Mouse (Mus musculus) kidney, adult 2 months (tissue): ENCODE measurements at regions not wholly inside any gene's neighbourhood (a gene's known extent, or its start where the extent isn't known, plus 50 kb on each side); places are given as distances from the start of the nearest gene placed in this dataset.
"Not testable (repeated sequence)": the region's sequence is repeated elsewhere in the genome, so short reads cannot be mapped to it uniquely, and the experiment has no call there.

Source experiments
- DNase-seq: peaks from one replicate; pipeline ENCODE4 v3.0.0; 2021
- H3K27ac ChIP-seq: fragments of 200-500 bp; 2 replicates; pipeline ENCODE4 v1.5.1; 2012; ENCODE audit warnings: low read depth, low read length, control low read depth, inconsistent platforms; ENCODE audit not compliant: insufficient read depth
- H3K27me3 ChIP-seq: fragments of 200-500 bp; replicated peaks from 2 replicates; pipeline ENCODE4 v1.6.1; 2012; ENCODE audit warnings: mild to moderate bottlenecking, moderate library complexity, low read length, inconsistent platforms; ENCODE audit not compliant: control insufficient read depth, insufficient read depth
- H3K36me3 ChIP-seq: fragments of 200-500 bp; 2 replicates; pipeline ENCODE4 v1.6.1; 2012; ENCODE audit warnings: mild to moderate bottlenecking, moderate library complexity, low read length, inconsistent platforms; ENCODE audit not compliant: control insufficient read depth, insufficient read depth
- H3K4me1 ChIP-seq: fragments of 200-500 bp; 2 replicates; pipeline ENCODE4 v1.6.1; 2011; ENCODE audit warnings: low read length; ENCODE audit not compliant: control insufficient read depth, insufficient read depth
- H3K4me3 ChIP-seq: fragments of 200-500 bp; 2 replicates; pipeline ENCODE4 v1.5.1; 2011; ENCODE audit warnings: mild to moderate bottlenecking, low read depth, low read length, control low read depth; ENCODE audit not compliant: insufficient read depth
- CTCF ChIP-seq: fragments of 200-500 bp; conservative IDR thresholded peaks from 2 replicates; pipeline ENCODE4 v1.5.1; 2011; ENCODE audit warnings: low read depth, mild to moderate bottlenecking, control low read depth, low read length, moderate library complexity, mixed read lengths; ENCODE audit not compliant: insufficient read depth, insufficient read length
- POLR2A ChIP-seq: fragments of 200-500 bp; IDR thresholded peaks from one replicate; pipeline ENCODE4 v1.6.1; 2011; ENCODE audit warnings: low read depth, low read length, control low read depth
- WGBS: fragments of 180-500 bp; shearing (Covaris S2); methylation state at CpG from one replicate; pipeline ENCODE4 v1.1.7; 2018; 5-methylcytosine and 5-hydroxymethylcytosine counted together

- no peak overlapping the region for H3K4me3 ChIP-seq
- TF ChIP-seq CTCF (no peak), POLR2A (no peak)
- no peaks in the 10 kb centered on the region for H3K27me3 ChIP-seq
- WGBS = 54% methylated on average over 3 of the region's 3 CpGs
- H3K36me3 ChIP-seq = no peaks in the 10 kb centered on the region
- DNase-seq = no peak
- no peak overlapping the region for H3K27ac ChIP-seq
- H3K4me1 ChIP-seq = no peaks in the 10 kb centered on the region
Measured at GRCm38 (mm10) chr12:36977141-36977540, 131.2 kb upstream of the Meox2 start.

DNA sequence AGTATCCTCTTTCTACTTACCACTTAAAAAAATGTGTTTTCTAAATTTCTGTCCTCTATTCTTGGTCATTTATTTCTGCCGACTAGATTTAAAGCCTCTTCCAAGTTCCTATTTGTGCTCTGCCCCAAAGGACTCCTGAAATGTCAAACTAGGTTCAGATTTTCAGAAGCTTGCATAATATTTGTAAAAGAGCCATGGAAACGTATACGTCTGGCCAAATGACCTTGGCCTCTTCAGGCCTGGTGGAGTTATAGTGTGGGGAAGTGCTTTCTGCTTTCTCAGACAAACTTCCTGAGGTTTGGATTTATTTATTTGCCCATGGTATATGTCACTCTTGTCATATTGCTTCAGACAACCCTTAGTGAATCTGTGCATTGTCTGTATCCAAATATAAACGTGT lies 117.2 kb upstream of the Meox2 start:
- no peak overlapping the region for H3K27ac ChIP-seq
- H3K36me3 ChIP-seq = no peaks in the 10 kb centered on the region
- no peak overlapping the region for H3K4me3 ChIP-seq
- no peak for TF ChIP-seq CTCF
- TF ChIP-seq POLR2A = no peak
- no peak for DNase-seq
- H3K4me1 ChIP-seq = no peaks in the 10 kb centered on the region
- H3K27me3 ChIP-seq = no peaks in the 10 kb centered on the region
- 54% methylated on average over 4 of the region's 4 CpGs for WGBS

- TF ChIP-seq POLR2A = no peak
- no peak for TF ChIP-seq CTCF
- Histone ChIP-seq H3K27ac (no peak overlapping the region), H3K4me3 (no peak overlapping the region), H3K36me3 (no peaks in the 10 kb centered on the region), H3K4me1 (no peaks in the 10 kb centered on the region), H3K27me3 (no peaks in the 10 kb centered on the region)
- no peak for DNase-seq
- 82% methylated on average over 4 of the region's 4 CpGs for WGBS
Measured at GRCm38 (mm10) chr12:36991970-36992369, 116.4 kb upstream of the Meox2 start.

DNA sequence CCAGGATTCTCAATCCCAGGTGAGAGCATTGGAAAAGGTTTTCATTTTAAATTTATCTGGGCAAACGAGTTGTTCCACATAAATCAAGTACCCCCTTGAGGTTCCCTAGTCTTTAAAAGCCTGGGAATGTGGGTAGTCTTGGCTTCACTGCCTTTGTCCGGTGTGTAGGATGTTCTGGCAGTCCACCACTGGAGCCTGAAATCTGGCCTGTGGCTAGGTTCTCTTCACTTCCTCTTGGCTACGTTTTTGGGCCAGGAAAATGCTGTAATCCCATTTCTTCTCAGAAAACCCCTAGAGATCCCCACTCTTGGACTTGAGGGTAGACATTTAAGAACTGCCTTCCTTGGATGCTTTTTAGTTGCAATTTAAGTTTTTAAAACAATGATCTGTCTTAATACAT lies 106.9 kb upstream of the Meox2 start:
- Histone ChIP-seq H3K27me3 (no peaks in the 10 kb centered on the region; the same call in 1 of the 2 replicates), H3K36me3 (no peaks in the 10 kb centered on the region), H3K4me1 (no peaks in the 10 kb centered on the region), H3K4me3 (no peak overlapping the region), H3K27ac (no peak overlapping the region)
- no peak for DNase-seq
- 56% methylated on average over 3 of the region's 3 CpGs for WGBS
- TF ChIP-seq CTCF = no peak
- no peak for TF ChIP-seq POLR2A

DNA sequence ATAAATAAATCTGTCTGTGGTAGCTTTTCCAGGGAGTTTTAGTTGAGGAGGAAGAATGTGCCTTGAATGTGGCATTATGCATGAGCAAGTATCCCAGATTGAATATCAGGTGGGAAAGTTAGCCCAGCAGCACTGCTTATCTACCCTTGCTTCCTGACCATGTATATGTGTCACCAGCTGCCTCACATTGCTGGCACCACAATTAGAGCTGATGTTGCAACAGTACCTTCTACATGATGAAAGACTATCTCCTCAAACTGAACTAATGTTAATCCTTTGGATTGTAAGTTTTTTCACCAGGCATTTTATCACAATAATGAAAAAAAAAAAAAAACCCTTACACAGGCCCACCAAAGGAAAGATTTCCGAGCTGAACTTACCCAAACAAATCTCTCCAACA lies 103.1 kb upstream of the Meox2 start:
- TF ChIP-seq POLR2A = no peak
- TF ChIP-seq CTCF = no peak
- Histone ChIP-seq H3K36me3 (no peaks in the 10 kb centered on the region), H3K4me1 (no peaks in the 10 kb centered on the region), H3K27ac (no peak overlapping the region), H3K4me3 (no peak overlapping the region), H3K27me3 (no peaks in the 10 kb centered on the region; the same call in 1 of the 2 replicates)
- DNase-seq = no peak
- WGBS = 78% methylated on average over 1 of the region's 1 CpGs

- H3K36me3 ChIP-seq = no peaks in the 10 kb centered on the region
- 75% methylated on average over 1 of the region's 1 CpGs for WGBS
Measured at GRCm38 (mm10) chr12:37010306-37010705, 98.0 kb upstream of the Meox2 start.

GRCm38 (mm10) chr12:37014401-37014800 lies 93.9 kb upstream of the Meox2 start:
- Histone ChIP-seq H3K27ac (no peak overlapping the region), H3K27me3 (no peaks in the 10 kb centered on the region), H3K4me3 (no peak overlapping the region), H3K4me1 (no peaks in the 10 kb centered on the region), H3K36me3 (no peaks in the 10 kb centered on the region)
- TF ChIP-seq POLR2A (no peak), CTCF (no peak)
- WGBS = 49% methylated on average over 4 of the region's 4 CpGs
- no peak for DNase-seq

More at GRCm38 (mm10) chr12:37010306-37010705, 98.0 kb upstream of the Meox2 start:
- TF ChIP-seq POLR2A (no peak), CTCF (no peak)
- Histone ChIP-seq H3K27ac (no peak overlapping the region), H3K4me3 (no peak overlapping the region), H3K27me3 (no peaks in the 10 kb centered on the region), H3K4me1 (no peaks in the 10 kb centered on the region)
- DNase-seq = no peak

DNA sequence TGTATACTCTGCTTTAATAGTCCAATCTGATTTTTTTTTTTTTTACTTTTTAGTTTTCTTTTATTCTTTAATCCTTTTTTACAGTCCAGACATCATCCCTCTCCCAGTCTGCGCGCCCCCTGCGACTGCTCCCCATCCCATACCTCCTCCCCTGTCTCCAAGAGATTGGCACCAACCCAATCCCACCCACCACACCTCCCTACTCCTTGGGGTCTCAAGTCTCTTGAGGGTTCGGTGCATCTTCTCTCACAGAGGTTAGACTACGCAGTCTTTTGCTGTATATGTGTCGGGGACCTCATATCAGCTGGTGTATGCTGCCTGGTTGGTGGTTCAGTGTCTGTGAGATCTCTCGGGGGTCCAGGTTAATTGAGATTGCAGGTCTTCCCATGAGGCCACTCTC lies 93.4 kb upstream of the Meox2 start:
- DNase-seq, H3K4me3 ChIP-seq, H3K4me1 ChIP-seq, H3K27ac ChIP-seq, H3K36me3 ChIP-seq, H3K27me3 ChIP-seq: not testable (repeated sequence)
- WGBS = 92% methylated on average over 7 of the region's 7 CpGs
